Mouse (Mus musculus) heart, postnatal 4 days (tissue): ENCODE results near the gene Fbrsl1. TPM values are rescaled to one million over a fixed set of nuclear protein-coding genes. Genes with fewer than 3 reads are reported as not detected.

Source experiments
- DNase-seq: peaks from one replicate; pipeline ENCODE4 v3.0.0; 2021
- total RNA-seq, 2 experiments: library from RNA; stranded (reverse); gene quantifications; 2 replicates each; pipeline ENCODE4 v1.2.3; 2021

Gene Fbrsl1
- total RNA-seq, 2 experiments from 2014 or later, result 49.7 to 52.2 TPM

DNA sequence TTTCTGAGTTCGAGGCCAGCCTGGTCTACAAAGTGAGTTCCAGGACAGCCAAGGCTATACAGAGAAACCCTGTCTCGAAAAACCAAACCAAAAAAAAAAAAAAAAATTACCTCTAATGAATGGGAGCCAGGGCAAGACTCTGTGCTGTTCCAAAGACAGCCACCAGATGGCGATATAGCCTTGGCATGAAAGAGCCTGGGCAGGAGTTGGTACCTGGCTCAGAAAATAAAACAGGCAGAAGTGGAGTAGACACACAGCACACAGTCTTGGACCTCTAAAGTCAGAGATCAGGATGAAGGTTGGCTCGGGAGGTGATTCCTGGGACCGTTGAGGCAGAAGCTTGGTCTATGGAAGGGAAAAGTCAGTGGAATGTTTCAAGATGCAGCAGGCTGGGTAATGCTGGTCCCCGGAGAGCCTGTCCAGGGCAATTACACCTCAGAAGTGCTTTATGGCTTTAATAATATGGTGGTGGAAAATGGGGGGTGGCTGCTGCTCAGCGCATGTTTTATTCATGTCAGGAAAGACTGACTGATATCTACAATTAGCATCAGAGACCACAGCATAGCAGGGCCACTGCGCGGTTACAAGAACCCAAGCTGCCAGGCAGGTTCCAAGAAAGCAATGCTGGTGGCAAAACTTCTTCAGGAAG is 90.6 kb downstream of the Fbrsl1 start:
- DNase-seq, result peak; percentile 88

DNA sequence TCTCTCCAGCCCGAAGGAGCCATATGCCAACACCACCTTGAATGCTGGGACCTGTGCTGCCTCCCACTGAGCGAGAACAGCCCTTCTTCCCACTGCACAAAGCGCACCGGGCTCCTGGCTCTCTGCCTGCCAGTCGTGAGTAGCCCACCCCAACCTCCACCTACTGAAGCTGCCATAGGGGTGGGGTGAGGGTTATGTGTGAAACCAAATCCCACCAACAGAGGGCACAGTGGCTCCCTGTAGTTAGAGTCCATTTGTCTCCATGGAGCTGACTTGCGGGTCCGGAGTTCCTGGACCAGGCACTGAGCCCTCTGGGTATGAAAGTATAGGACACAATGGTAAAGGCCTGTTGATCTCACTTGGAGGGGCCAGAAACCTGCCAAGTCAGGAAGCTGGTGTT is 93.6 kb downstream of the Fbrsl1 start:
- peak; percentile 54 for DNase-seq

DNA sequence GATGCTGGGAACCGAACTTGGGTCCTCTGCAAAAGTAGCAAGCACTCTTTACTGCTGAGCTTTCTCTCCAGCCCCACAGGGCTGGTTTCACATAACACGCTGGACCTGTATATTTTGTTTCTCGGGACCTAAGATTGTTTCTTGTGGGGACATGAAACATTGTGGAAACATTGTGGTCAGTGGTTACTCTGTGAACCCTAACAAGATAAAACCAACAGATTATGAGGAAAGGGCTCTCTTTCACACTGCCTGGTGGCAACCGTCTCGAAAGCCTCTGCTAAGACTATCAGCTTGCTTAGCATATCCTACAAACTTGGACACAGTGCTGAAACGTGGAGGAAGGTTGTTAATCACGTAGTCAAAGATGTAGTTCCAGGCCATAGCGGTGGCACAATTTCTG is 101.3 kb downstream of the Fbrsl1 start:
- no peak for DNase-seq

DNA sequence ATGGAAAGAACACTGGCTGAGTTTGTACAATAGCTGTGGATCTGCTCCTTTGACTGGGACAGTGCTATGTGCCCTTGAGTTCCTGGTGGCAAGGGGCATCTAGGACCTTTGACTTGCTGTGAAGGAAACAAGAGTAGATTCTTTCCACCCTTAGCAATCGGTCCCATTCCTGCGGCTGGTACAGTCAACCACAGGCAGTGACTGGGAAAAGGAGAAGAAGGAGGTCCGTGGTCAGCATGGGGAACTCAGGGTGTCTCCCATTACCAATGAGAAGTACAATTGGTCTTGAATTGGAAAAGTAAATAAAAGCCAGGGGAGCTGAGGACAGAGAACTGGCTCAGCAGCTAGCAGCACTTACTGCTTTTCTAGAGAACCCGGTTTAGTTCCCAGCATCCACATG is 102.8 kb downstream of the Fbrsl1 start:
- DNase-seq, result no peak

DNA sequence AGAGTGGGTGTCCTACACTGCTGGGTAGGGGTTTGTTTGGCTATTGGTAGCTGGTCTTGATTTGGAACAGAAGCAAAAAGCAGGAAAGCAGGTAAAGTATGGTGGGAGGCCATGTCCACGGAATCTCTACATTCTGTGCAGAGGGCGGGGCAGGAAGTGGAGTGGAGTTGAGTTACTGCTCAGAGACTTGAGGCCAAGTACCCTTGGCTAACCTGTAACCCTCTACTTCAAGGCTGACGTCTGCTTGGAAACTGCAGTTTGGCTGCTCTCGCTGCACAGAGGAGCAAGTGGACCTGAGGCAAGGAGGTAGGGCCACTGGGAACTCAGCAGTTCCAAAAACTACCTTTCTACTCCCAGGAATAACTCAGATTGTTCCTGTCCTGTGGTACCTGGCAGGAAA is 103.8 kb downstream of the Fbrsl1 start, which contains the start of gene Lrcol1:
TSS of gene Lrcol1 (plus strand) at position 207 of the 400 bp plus-strand sequence.
- DNase-seq, result no peak

DNA sequence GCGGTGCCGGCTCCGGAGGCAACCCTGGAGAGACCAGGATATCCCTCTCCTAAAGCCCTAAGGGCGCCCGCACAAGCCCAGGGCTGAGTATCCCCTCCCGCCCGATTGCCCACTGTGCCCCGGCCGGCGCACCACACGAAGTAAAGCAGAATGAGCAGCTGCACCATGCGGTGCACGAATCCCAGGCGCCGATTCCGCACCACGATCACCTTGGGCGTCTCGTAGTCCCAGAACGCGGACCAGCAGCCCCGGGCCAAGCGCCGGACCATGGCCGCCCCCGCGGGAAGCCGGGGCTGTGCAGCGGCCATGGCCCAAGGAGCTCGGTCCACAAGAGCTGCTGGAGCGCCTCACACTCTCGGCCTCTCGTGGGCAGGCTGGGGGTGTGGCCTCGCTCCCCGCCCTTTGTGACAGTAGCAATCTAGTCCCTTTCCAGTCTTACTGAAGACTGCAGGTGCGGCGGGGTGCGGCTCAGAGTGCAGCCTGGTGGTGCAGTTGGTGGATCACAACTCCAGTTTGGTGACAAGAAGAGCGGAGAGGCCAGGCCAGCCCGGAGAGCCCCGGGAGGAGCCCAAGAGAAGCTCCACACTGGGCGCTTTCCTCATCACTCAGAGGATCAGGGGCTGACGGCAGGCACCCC is 105.5 kb downstream of the Fbrsl1 start, which contains the start of gene P2rx2:
TSS of gene P2rx2 (minus strand) at position 565 of the 637 bp plus-strand sequence.
- DNase-seq, result peak; percentile 32

DNA sequence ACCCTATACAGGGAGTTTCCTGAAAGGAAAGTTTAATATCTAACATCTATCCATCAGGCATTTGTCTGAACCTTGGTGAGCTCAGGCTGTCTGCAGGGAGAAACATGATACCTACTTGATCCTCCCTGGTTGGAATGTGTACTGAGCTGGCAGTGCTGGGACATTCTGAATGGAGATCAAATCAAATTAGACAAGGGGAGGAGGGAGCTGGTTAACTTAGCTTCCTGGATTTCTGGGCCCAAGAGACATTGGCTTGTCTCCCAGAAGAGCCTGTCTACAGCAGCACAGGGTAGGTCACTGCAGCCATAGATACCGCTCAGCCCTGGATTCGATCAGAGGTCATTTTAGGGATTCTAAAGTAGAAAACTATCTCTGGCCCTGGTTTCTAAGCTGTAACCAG is 109.5 kb downstream of the Fbrsl1 start:
- no peak for DNase-seq

DNA sequence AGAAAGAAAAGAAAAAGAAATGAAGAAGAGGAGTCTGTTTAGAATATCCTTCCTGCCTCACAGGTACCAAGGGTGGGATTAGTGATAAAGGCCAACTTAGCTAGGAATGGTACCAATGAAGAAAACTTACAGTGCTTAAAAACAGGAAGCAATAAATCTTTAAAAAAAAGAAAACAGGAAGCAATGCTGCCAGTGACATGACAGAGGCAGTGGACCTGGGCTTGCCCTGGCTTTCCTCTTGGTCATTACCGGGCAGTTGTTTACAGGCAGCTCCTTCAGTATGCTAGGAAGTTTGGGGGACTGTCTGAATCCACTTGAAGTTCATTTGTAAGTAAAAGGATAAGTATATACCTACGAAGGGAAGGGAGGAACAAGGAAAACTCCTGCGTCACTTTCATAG is 117.8 kb downstream of the Fbrsl1 start:
- no peak for DNase-seq

DNA sequence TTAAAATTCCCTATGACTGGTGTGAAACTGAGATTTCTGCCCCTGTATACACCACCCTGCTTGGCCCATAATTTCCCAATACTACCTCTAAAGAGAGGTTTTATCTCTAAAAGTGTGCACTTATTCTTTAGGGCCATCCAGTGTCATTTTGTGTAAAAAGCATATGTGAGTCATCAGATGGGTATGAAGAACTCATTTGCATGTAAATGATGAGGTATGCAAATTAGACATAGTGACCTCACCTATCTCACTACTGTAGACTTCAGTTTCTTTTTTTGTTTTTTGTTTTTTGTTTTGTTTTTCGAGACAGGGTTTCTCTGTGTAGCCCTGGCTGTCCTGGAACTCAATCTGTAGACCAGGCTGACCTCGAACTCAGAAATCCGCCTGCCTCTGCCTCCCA is 135.2 kb downstream of the Fbrsl1 start:
- DNase-seq, result no peak

Other genes with a start within 250 kb of the Fbrsl1 start
- 10 to 100 TPM; 27.9 to 29.8 TPM for gene Ankle2, start 217.5 kb downstream of the Fbrsl1 start, total RNA-seq
- gene Pgam5, start 178.6 kb downstream of the Fbrsl1 start, total RNA-seq, result 10 to 100 TPM; 41.4 to 42.8 TPM
- 10 to 100 TPM; 23.3 to 25.0 TPM for gene Pxmp2, start 162.3 kb downstream of the Fbrsl1 start, total RNA-seq
- 10 to 100 TPM; 20.9 to 22.0 TPM for gene Pole, start 162.2 kb downstream of the Fbrsl1 start, total RNA-seq
- gene P2rx2, start 105.3 kb downstream of the Fbrsl1 start, total RNA-seq, result not detected
- not detected for gene Lrcol1, start 103.8 kb downstream of the Fbrsl1 start, total RNA-seq
- gene Galnt9, start 95.9 kb upstream of the Fbrsl1 start, total RNA-seq, result not detected
- gene Noc4l, start 204.9 kb upstream of the Fbrsl1 start, total RNA-seq, result 10 to 100 TPM; 19.3 to 21.0 TPM
- gene Ddx51, start 204.9 kb upstream of the Fbrsl1 start, total RNA-seq, result 10 to 100 TPM; 11.3 to 13.4 TPM